In genomic region chr5:135962125-135962491, GRCm38 (mm10) we compare ENCODE assay signal across 8 mouse cellular contexts. TPM values are rescaled to one million over a fixed set of nuclear protein-coding genes. Genes with fewer than 3 reads are reported as not detected.
DNase-seq lines count a peak whose midpoint lies in the region; ATAC-seq and TF ChIP-seq lines count a peak whose summit lies in the region.

No protein-coding gene starts in this region.

- no peak for TF ChIP-seq CTCF in kidney, adult 2 months (conservative IDR thresholded peaks at IDR 0.05; ENCODE audit: insufficient read depth, insufficient read length, low read depth, low read length)
- no peak for TF ChIP-seq CTCF in bone marrow macrophage, adult 2 months (IDR thresholded peaks at IDR 0.05; ENCODE audit: low read depth, low read length)

- H3K4me3 ChIP-seq in kidney, adult 2 months (ENCODE audit: insufficient read depth, low read depth, low read length) = peak overlapping the region; percentile 38
- peak overlapping the region; percentile 69 for H3K4me3 ChIP-seq in bone marrow macrophage, adult 2 months (ENCODE audit: insufficient read depth, low read length)
- peak overlapping the region; percentile 53 for H3K4me3 ChIP-seq in hindbrain, embryonic 14.5 days (replicated peaks; ENCODE audit: low read length)
- peak overlapping the region; percentile 58 for H3K4me3 ChIP-seq in midbrain, embryonic 14.5 days (replicated peaks; ENCODE audit: low read depth, low read length)

- ATAC-seq in hindbrain, embryonic 14.5 days (ENCODE audit: low FRiP score) = no peak
- ATAC-seq in midbrain, embryonic 14.5 days (ENCODE audit: low FRiP score, low TSS enrichment) = no peak

- no peak for TF ChIP-seq POLR2A in kidney, adult 2 months (IDR thresholded peaks at IDR 0.05; ENCODE audit: low read depth, low read length)
- no peak for TF ChIP-seq POLR2A in bone marrow macrophage, adult 2 months (IDR thresholded peaks at IDR 0.05; ENCODE audit: borderline replicate concordance, low read depth, low read length)

- H3K4me2 ChIP-seq in hindbrain, embryonic 14.5 days (replicated peaks) = peak overlapping the region; percentile 97
- peak overlapping the region; percentile 87 for H3K4me2 ChIP-seq in midbrain, embryonic 14.5 days (ENCODE audit: low read length)

- DNase-seq in kidney, adult 2 months = no peak
- DNase-seq in kidney, adult 11 months = no peak
- DNase-seq in hindbrain, embryonic 14.5 days (ENCODE audit: low spot score) = no peak
- no peak for DNase-seq in midbrain, embryonic 14.5 days
- no peak for DNase-seq in cerebellum, postnatal 36 days
- DNase-seq in left cerebral cortex, postnatal 4 days = no peak
- DNase-seq in right cerebral cortex, postnatal 36 days (ENCODE audit: low spot score in 2 of 2) = no peak

- H3K36me3 ChIP-seq in kidney, adult 2 months (ENCODE audit: control insufficient read depth, insufficient read depth, low read length) = no peaks in the 10 kb centered on the region
- H3K36me3 ChIP-seq in hindbrain, embryonic 14.5 days (replicated peaks; ENCODE audit: control insufficient read depth, insufficient read depth) = no peaks in the 10 kb centered on the region
- no peaks in the 10 kb centered on the region for H3K36me3 ChIP-seq in midbrain, embryonic 14.5 days (ENCODE audit: control insufficient read depth, insufficient read depth, low read length)

- H3K27ac ChIP-seq in kidney, adult 2 months (ENCODE audit: insufficient read depth, low read depth, low read length) = peak overlapping the region; percentile 94
- peak overlapping the region; percentile 95 for H3K27ac ChIP-seq in bone marrow macrophage, adult 2 months (ENCODE audit: insufficient read depth, low read depth, low read length)
- peak overlapping the region; percentile 98 for H3K27ac ChIP-seq in hindbrain, embryonic 14.5 days
- peak overlapping the region; percentile 98 for H3K27ac ChIP-seq in midbrain, embryonic 14.5 days (replicated peaks; ENCODE audit: low read depth, low read length)

- intact Hi-C loops in left cerebral cortex, postnatal 4 days (cut with DNase I) = no loop called here

- H3K9ac ChIP-seq in hindbrain, embryonic 14.5 days = peak overlapping the region; percentile 25
- no peak overlapping the region; the same call in 1 of the 2 replicates for H3K9ac ChIP-seq in midbrain, embryonic 14.5 days (replicated peaks; ENCODE audit: low read length)

- under 1% methylated on average over 11 of the region's 11 CpGs for WGBS in kidney, adult 2 months
- WGBS in hindbrain, embryonic 14.5 days = 2% methylated on average over 11 of the region's 11 CpGs
- 2% methylated on average over 11 of the region's 11 CpGs for WGBS in midbrain, embryonic 14.5 days

- no peaks in the 10 kb centered on the region for H3K27me3 ChIP-seq in kidney, adult 2 months (replicated peaks; ENCODE audit: control insufficient read depth, insufficient read depth, low read length)
- peaks cover 5% of the 10 kb centered on the region; the same call in 1 of the 2 replicates for H3K27me3 ChIP-seq in hindbrain, embryonic 14.5 days (ENCODE audit: control insufficient read depth, insufficient read depth, low read length)
- H3K27me3 ChIP-seq in midbrain, embryonic 14.5 days (ENCODE audit: control insufficient read depth, insufficient read depth, low read length) = 0 out of 2 replicates have a peak, but pooled peaks cover 4% of the 10 kb centered on the region

- H3K9me3 ChIP-seq in hindbrain, embryonic 14.5 days (ENCODE audit: control insufficient read depth, low read length) = no peaks in the 10 kb centered on the region
- H3K9me3 ChIP-seq in midbrain, embryonic 14.5 days (ENCODE audit: control insufficient read depth, low read length) = no peaks in the 10 kb centered on the region

- peaks cover 15% of the 10 kb centered on the region; the same call in 1 of the 2 replicates for H3K4me1 ChIP-seq in kidney, adult 2 months (ENCODE audit: control insufficient read depth, insufficient read depth, low read length)
- peaks cover 29% of the 10 kb centered on the region for H3K4me1 ChIP-seq in bone marrow macrophage, adult 2 months (ENCODE audit: control insufficient read depth, insufficient read depth, low read length)
- H3K4me1 ChIP-seq in hindbrain, embryonic 14.5 days (replicated peaks; ENCODE audit: control insufficient read depth, insufficient read depth, low read length) = peaks cover 12% of the 10 kb centered on the region
- H3K4me1 ChIP-seq in midbrain, embryonic 14.5 days (ENCODE audit: control insufficient read depth, insufficient read depth, low read length) = peaks cover 10% of the 10 kb centered on the region

RNA-seq across cellular contexts. Expression of gene Ssc4d, which starts 12.2 kb away (rescaled TPM):
- 4.3 and 5.0 TPM in 2 replicates for polyA plus RNA-seq in kidney, adult 2 months (2012; rRNA removed)
- polyA plus RNA-seq in bone marrow macrophage, adult 2 months (2012; ENCODE audit: insufficient read depth, insufficient read length, missing spikeins) = 6.8 and 10.0 TPM in 2 replicates
- polyA plus RNA-seq in hindbrain, embryonic 14.5 days (2014; fragmentation: Nextera tagmentation; extraction: Ambion mirVana) = 1.5 TPM in 2 replicates
- 1.4 and 1.9 TPM in 2 replicates for polyA plus RNA-seq in midbrain, embryonic 14.5 days (2014; fragmentation: Nextera tagmentation; extraction: Ambion mirVana)
- 1 to 10 TPM; 2.0 to 2.7 TPM for total RNA-seq in left cerebral cortex, postnatal 4 days (2021)

RNA-seq across cellular contexts. Expression of gene Zp3, which starts 17.8 kb away (rescaled TPM):
- 0.08 TPM in 1 of 2 replicates, not detected in the other for polyA plus RNA-seq in kidney, adult 2 months (2012; rRNA removed)
- not detected in 2 replicates for polyA plus RNA-seq in bone marrow macrophage, adult 2 months (2012; ENCODE audit: insufficient read depth, insufficient read length, missing spikeins)
- not detected in 2 replicates for polyA plus RNA-seq in hindbrain, embryonic 14.5 days (2014; fragmentation: Nextera tagmentation; extraction: Ambion mirVana)
- 0.16 TPM in 1 of 2 replicates, not detected in the other for polyA plus RNA-seq in midbrain, embryonic 14.5 days (2014; fragmentation: Nextera tagmentation; extraction: Ambion mirVana)
- total RNA-seq in left cerebral cortex, postnatal 4 days (2021) = not detected

RNA-seq across cellular contexts. Expression of gene Ywhag, which starts 27.7 kb away (rescaled TPM):
- polyA plus RNA-seq in kidney, adult 2 months (2012; rRNA removed) = 47.9 and 57.1 TPM in 2 replicates
- polyA plus RNA-seq in bone marrow macrophage, adult 2 months (2012; ENCODE audit: insufficient read depth, insufficient read length, missing spikeins) = 151 and 157 TPM in 2 replicates
- polyA plus RNA-seq in hindbrain, embryonic 14.5 days (2014; fragmentation: Nextera tagmentation; extraction: Ambion mirVana) = 429 and 481 TPM in 2 replicates
- polyA plus RNA-seq in midbrain, embryonic 14.5 days (2014; fragmentation: Nextera tagmentation; extraction: Ambion mirVana) = 420 and 582 TPM in 2 replicates
- total RNA-seq in left cerebral cortex, postnatal 4 days (2021) = 1,000 to 10,000 TPM; 1,399 to 1,485 TPM

RNA-seq across cellular contexts. Expression of gene Dtx2, which starts 32.5 kb away (rescaled TPM):
- polyA plus RNA-seq in kidney, adult 2 months (2012; rRNA removed) = 16.3 and 16.7 TPM in 2 replicates
- 9.5 and 9.8 TPM in 2 replicates for polyA plus RNA-seq in bone marrow macrophage, adult 2 months (2012; ENCODE audit: insufficient read depth, insufficient read length, missing spikeins)
- polyA plus RNA-seq in hindbrain, embryonic 14.5 days (2014; fragmentation: Nextera tagmentation; extraction: Ambion mirVana) = 23.1 and 24.2 TPM in 2 replicates
- polyA plus RNA-seq in midbrain, embryonic 14.5 days (2014; fragmentation: Nextera tagmentation; extraction: Ambion mirVana) = 23.0 and 24.0 TPM in 2 replicates
- 10 to 100 TPM; 13.8 to 14.4 TPM for total RNA-seq in left cerebral cortex, postnatal 4 days (2021)
